Mouse (Mus musculus) intestine, embryonic 14.5 days (tissue): ENCODE measurements around the gene Fto. TPM values are rescaled to one million over a fixed set of nuclear protein-coding genes. Genes with fewer than 3 reads are reported as not detected.

Source experiments
- ATAC-seq: fragments of 200-750 bp; cut with Nextera tagmentation; replicated peaks from 2 replicates; pipeline ENCODE4 v1.8.0; 2017; ENCODE audit warnings: low read depth, moderate number of reproducible peaks, moderate TSS enrichment, moderate library complexity; ENCODE audit not compliant: low FRiP score, low TSS enrichment
- DNase-seq: peaks from one replicate; pipeline ENCODE4 v3.0.0-alpha.2; 2018; ENCODE audit warnings: low spot score
- H3K27ac ChIP-seq: fragments of 300-500 bp; sonication (generic); 2 replicates; pipeline ENCODE4 v1.5.1; 2014; ENCODE audit warnings: low read depth, mild to moderate bottlenecking, control low read depth
- H3K27me3 ChIP-seq: fragments of 300-500 bp; sonication (generic); replicated peaks from 2 replicates; pipeline ENCODE4 v1.6.1; 2014; ENCODE audit warnings: low read length, control low read depth; ENCODE audit not compliant: control insufficient read depth, insufficient read depth
- H3K36me3 ChIP-seq: fragments of 300-500 bp; sonication (generic); 2 replicates; pipeline ENCODE4 v1.6.1; 2014; ENCODE audit warnings: low read length, control low read depth; ENCODE audit not compliant: control insufficient read depth, insufficient read depth
- H3K4me1 ChIP-seq: fragments of 300-500 bp; sonication (generic); replicated peaks from 2 replicates; pipeline ENCODE4 v1.6.1; 2014; ENCODE audit warnings: low read length, control low read depth, mixed read lengths; ENCODE audit not compliant: control insufficient read depth, insufficient read depth
- H3K4me2 ChIP-seq: fragments of 300-500 bp; sonication (generic); 2 replicates; pipeline ENCODE4 v1.6.1; 2014; ENCODE audit warnings: low read length
- H3K4me3 ChIP-seq: fragments of 300-500 bp; sonication (generic); 2 replicates; pipeline ENCODE4 v1.5.1; 2014; ENCODE audit warnings: low read depth, low read length, control low read depth, mixed read lengths
- H3K9ac ChIP-seq: fragments of 300-500 bp; sonication (generic); 2 replicates; pipeline ENCODE4 v1.6.1; 2014; ENCODE audit warnings: mild to moderate bottlenecking, low read length
- H3K9me3 ChIP-seq: fragments of 300-500 bp; sonication (generic); 2 replicates; pipeline ENCODE4 v1.6.1; 2016; ENCODE audit warnings: low read length, control low read depth; ENCODE audit not compliant: control insufficient read depth
- WGBS: fragments of 180-500 bp; shearing (Covaris S2); extraction: QIAGEN DNeasy Blood & Tissue Kit; methylation state at CpG from one replicate; pipeline ENCODE4 v1.1.7; 2014; 5-methylcytosine and 5-hydroxymethylcytosine counted together
- polyA plus RNA-seq: library from polyadenylated mRNA; unstranded; fragments of >200 nt; fragmentation: Nextera tagmentation; extraction: Ambion mirVana; gene quantifications from 2 replicates; pipeline ENCODE4 v1.2.1, GENCODE M21; 2014

Gene Fto
- polyA plus RNA-seq, 1 experiment from 2014 or later, result 77.7 TPM

- H3K9me3 ChIP-seq, result no peaks in the 10 kb centered on the region
- peaks cover 9% of the 10 kb centered on the region; the same call in 1 of the 2 replicates for H3K4me1 ChIP-seq
- H3K4me3 ChIP-seq, result no peak overlapping the region
- no peaks in the 10 kb centered on the region for H3K36me3 ChIP-seq
- no peaks in the 10 kb centered on the region for H3K27me3 ChIP-seq
- no peak overlapping the region for H3K4me2 ChIP-seq
- WGBS, result 89% methylated on average over 4 of the region's 4 CpGs
- no peak for ATAC-seq
- H3K27ac ChIP-seq, result no peak overlapping the region
- DNase-seq, result no peak
- no peak overlapping the region for H3K9ac ChIP-seq
Observed at GRCm38 (mm10) chr8:91357493-91358014, 44.2 kb downstream of the Fto start.

GRCm38 (mm10) chr8:91358016-91358415 is 44.7 kb downstream of the Fto start:
- Histone ChIP-seq H3K36me3 (no peaks in the 10 kb centered on the region), H3K27ac (no peak overlapping the region)

GRCm38 (mm10) chr8:91359511-91359910 is 46.2 kb downstream of the Fto start:
- DNase-seq (no peak), ATAC-seq (no peak)
- Histone ChIP-seq H3K36me3 (no peaks in the 10 kb centered on the region), H3K4me1 (peaks cover 9% of the 10 kb centered on the region; the same call in 1 of the 2 replicates), H3K27me3 (no peaks in the 10 kb centered on the region), H3K9me3 (no peaks in the 10 kb centered on the region), H3K4me2 (no peak overlapping the region), H3K4me3 (no peak overlapping the region), H3K9ac (no peak overlapping the region), H3K27ac (no peak overlapping the region)
- WGBS, result 87% methylated on average over 9 of the region's 9 CpGs

More at GRCm38 (mm10) chr8:91358016-91358415, 44.7 kb downstream of the Fto start:
- peaks cover 9% of the 10 kb centered on the region; the same call in 1 of the 2 replicates for H3K4me1 ChIP-seq
- no peak overlapping the region for H3K4me2 ChIP-seq
- 68% methylated on average over 5 of the region's 5 CpGs for WGBS
- no peak for ATAC-seq
- no peak overlapping the region for H3K4me3 ChIP-seq
- H3K27me3 ChIP-seq, result no peaks in the 10 kb centered on the region
- H3K9me3 ChIP-seq, result no peaks in the 10 kb centered on the region
- no peak overlapping the region for H3K9ac ChIP-seq
- no peak for DNase-seq

- H3K9ac ChIP-seq, result no peak overlapping the region
- WGBS, result 84% methylated on average over 10 of the region's 10 CpGs
- H3K27me3 ChIP-seq, result no peaks in the 10 kb centered on the region
- no peak overlapping the region for H3K4me3 ChIP-seq
- DNase-seq (no peak), ATAC-seq (no peak)
- no peaks in the 10 kb centered on the region for H3K36me3 ChIP-seq
- no peaks in the 10 kb centered on the region for H3K9me3 ChIP-seq
- no peak overlapping the region for H3K4me2 ChIP-seq
- no peak overlapping the region for H3K27ac ChIP-seq
- H3K4me1 ChIP-seq, result peaks cover 4% of the 10 kb centered on the region; the same call in 1 of the 2 replicates
Observed at GRCm38 (mm10) chr8:91360644-91361357, 47.5 kb downstream of the Fto start.

- no peak overlapping the region for H3K4me3 ChIP-seq
- no peaks in the 10 kb centered on the region for H3K9me3 ChIP-seq
- no peak overlapping the region for H3K4me2 ChIP-seq
- WGBS, result 91% methylated on average over 10 of the region's 10 CpGs
- no peaks in the 10 kb centered on the region for H3K27me3 ChIP-seq
- ATAC-seq (no peak), DNase-seq (no peak)
- no peaks in the 10 kb centered on the region for H3K36me3 ChIP-seq
- H3K4me1 ChIP-seq, result no peaks in the 10 kb centered on the region; the same call in 1 of the 2 replicates
- no peak overlapping the region for H3K9ac ChIP-seq
- no peak overlapping the region for H3K27ac ChIP-seq
Observed at GRCm38 (mm10) chr8:91363272-91363860, 50.0 kb downstream of the Fto start.

GRCm38 (mm10) chr8:91364216-91364615 is 50.9 kb downstream of the Fto start:
- H3K4me3 ChIP-seq, result no peak overlapping the region
- H3K4me1 ChIP-seq, result no peaks in the 10 kb centered on the region; the same call in 1 of the 2 replicates
- ATAC-seq (no peak), DNase-seq (no peak)
- H3K9me3 ChIP-seq, result no peaks in the 10 kb centered on the region
- no peaks in the 10 kb centered on the region for H3K27me3 ChIP-seq
- H3K4me2 ChIP-seq, result no peak overlapping the region
- 91% methylated on average over 6 of the region's 6 CpGs for WGBS
- no peak overlapping the region for H3K27ac ChIP-seq
- H3K36me3 ChIP-seq, result no peaks in the 10 kb centered on the region
- H3K9ac ChIP-seq, result no peak overlapping the region

GRCm38 (mm10) chr8:91365804-91366203 is 52.5 kb downstream of the Fto start:
- Histone ChIP-seq H3K4me2 (no peak overlapping the region), H3K27me3 (no peaks in the 10 kb centered on the region), H3K9ac (no peak overlapping the region), H3K4me1 (peaks cover 6% of the 10 kb centered on the region; the same call in 1 of the 2 replicates), H3K36me3 (no peaks in the 10 kb centered on the region), H3K4me3 (no peak overlapping the region), H3K9me3 (no peaks in the 10 kb centered on the region), H3K27ac (no peak overlapping the region)
- ATAC-seq, result no peak
- no peak for DNase-seq

GRCm38 (mm10) chr8:91370899-91371298 is 57.6 kb downstream of the Fto start:
- ATAC-seq (0 out of 2 replicates have a peak, but pooled peaks have one; percentile 47), DNase-seq (no peak)
- no peak overlapping the region for H3K9ac ChIP-seq
- H3K4me2 ChIP-seq, result peak overlapping the region; percentile 14; the same call in 1 of the 2 replicates
- H3K4me1 ChIP-seq, result peaks cover 19% of the 10 kb centered on the region
- H3K27ac ChIP-seq, result no peak overlapping the region
- no peaks in the 10 kb centered on the region for H3K9me3 ChIP-seq
- 18% methylated on average over 12 of the region's 12 CpGs for WGBS
- H3K36me3 ChIP-seq, result no peaks in the 10 kb centered on the region
- H3K27me3 ChIP-seq, result no peaks in the 10 kb centered on the region
- no peak overlapping the region for H3K4me3 ChIP-seq
